Mouse (Mus musculus): ENCODE measurements around the gene Gm281. TPM values are rescaled to one million over a fixed set of nuclear protein-coding genes. Genes with fewer than 3 reads are reported as not detected.
A peak's percentile ranks its signal among the peaks of the same experiment; 100 is the strongest.

Gene Gm281
- polyA plus RNA-seq, 1 experiment: not detected

DNA sequence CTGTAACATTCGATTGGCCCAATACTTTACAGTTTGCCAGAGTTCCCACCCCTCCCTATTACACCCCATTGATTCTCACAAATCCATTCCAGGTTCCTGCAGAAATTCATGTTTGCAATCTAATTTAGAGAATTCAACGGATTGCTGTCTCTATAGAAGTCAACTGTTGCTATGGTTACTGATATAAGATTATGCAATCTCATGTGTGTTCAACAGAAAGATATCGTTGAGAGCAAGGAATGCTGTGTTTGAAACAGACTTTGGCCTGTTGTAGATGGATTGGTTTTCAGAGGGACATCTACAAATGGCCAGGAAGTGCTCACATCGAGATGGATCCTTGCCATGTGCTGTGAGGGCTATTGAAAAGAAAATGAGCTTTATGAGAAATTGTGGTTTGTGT is 929 bp upstream of the Gm281 start:
- H3K79me2 ChIP-seq (ENCODE audit: control insufficient read depth, insufficient read depth): no peaks in the 10 kb centered on the region
- H3K4me2 ChIP-seq (ENCODE audit: low read depth): no peak overlapping the region
- TF ChIP-seq CEBPB (IDR thresholded peaks at IDR 0.05; ENCODE audit: insufficient read depth, poor library complexity, severe bottlenecking): no peak
- TF ChIP-seq E2F4 (IDR thresholded peaks at IDR 0.05; ENCODE audit: insufficient read depth): no peak
- TF ChIP-seq POLR2AphosphoS2 (IDR thresholded peaks at IDR 0.05; ENCODE audit: insufficient read length, low read depth): no peak
- TF ChIP-seq USF1 (IDR thresholded peaks at IDR 0.05; ENCODE audit: low read depth): no peak
- no peak for TF ChIP-seq TCF12 (IDR thresholded peaks at IDR 0.05; ENCODE audit: insufficient read depth, poor library complexity, severe bottlenecking)
- no peak for TF ChIP-seq MYOG (IDR thresholded peaks at IDR 0.05; ENCODE audit: control insufficient read depth in 1 of 3, insufficient read depth in 1 of 3, insufficient read length in 2 of 3, low read depth in 2 of 3)
- no peak for TF ChIP-seq POLR2A (IDR thresholded peaks at IDR 0.05; ENCODE audit: insufficient read length, low read depth)
- no peak for TF ChIP-seq REST (IDR thresholded peaks at IDR 0.05; ENCODE audit: insufficient read depth, insufficient read length)
- TF ChIP-seq TCF3 (IDR thresholded peaks at IDR 0.05; ENCODE audit: insufficient read length, low read depth): no peak
- no peak for TF ChIP-seq MYOD1 (IDR thresholded peaks at IDR 0.05; ENCODE audit: control insufficient read depth in 1 of 3, insufficient read length in 2 of 3, low read depth in 2 of 3)
- no peak for TF ChIP-seq SRF (IDR thresholded peaks at IDR 0.05; ENCODE audit: control insufficient read depth, insufficient read length, low read depth)
- no peak for TF ChIP-seq MAX (IDR thresholded peaks at IDR 0.05; ENCODE audit: low read depth)
- H3K4me3 ChIP-seq: no peak overlapping the region
- H3K36me3 ChIP-seq (ENCODE audit: control insufficient read depth, insufficient read depth): no peaks in the 10 kb centered on the region
- H3K27me3 ChIP-seq (ENCODE audit: control insufficient read depth, insufficient read depth, insufficient read length): no peaks in the 10 kb centered on the region
- H3ac ChIP-seq (ENCODE audit: control insufficient read depth, insufficient read length): no peak overlapping the region

DNA sequence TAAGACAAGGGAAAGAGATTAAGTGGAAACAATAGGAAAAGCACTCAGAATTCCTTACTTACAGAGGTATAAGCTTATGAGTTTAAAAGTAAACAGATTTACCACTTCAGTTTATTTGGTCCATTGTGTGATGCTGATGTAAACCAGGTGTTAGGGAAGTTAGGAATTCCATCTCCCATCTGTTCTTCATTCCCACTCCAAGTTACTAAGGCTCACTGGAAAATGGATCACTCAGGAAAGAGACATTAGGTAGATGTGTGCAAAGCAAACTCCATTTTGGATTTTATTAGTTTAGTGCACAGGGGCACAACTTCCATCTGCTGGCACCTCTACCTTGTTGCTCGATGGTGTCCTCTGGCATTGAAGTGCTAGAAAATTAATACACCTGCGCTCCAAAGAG is 4.1 kb downstream of the Gm281 start:
- no peak overlapping the region for H3K4me3 ChIP-seq
- H3K79me2 ChIP-seq (ENCODE audit: control insufficient read depth, insufficient read depth): no peaks in the 10 kb centered on the region
- TF ChIP-seq CEBPB (IDR thresholded peaks at IDR 0.05; ENCODE audit: insufficient read depth, poor library complexity, severe bottlenecking) (no peak), REST (IDR thresholded peaks at IDR 0.05; ENCODE audit: insufficient read depth, insufficient read length) (no peak), TCF12 (IDR thresholded peaks at IDR 0.05; ENCODE audit: insufficient read depth, poor library complexity, severe bottlenecking) (no peak), SRF (IDR thresholded peaks at IDR 0.05; ENCODE audit: control insufficient read depth, insufficient read length, low read depth) (no peak)
- no peak overlapping the region for H3K4me2 ChIP-seq (ENCODE audit: low read depth)
- no peaks in the 10 kb centered on the region for H3K36me3 ChIP-seq (ENCODE audit: control insufficient read depth, insufficient read depth)
- no peak overlapping the region for H3ac ChIP-seq (ENCODE audit: control insufficient read depth, insufficient read length)
- H3K27me3 ChIP-seq (ENCODE audit: control insufficient read depth, insufficient read depth, insufficient read length): no peaks in the 10 kb centered on the region

DNA sequence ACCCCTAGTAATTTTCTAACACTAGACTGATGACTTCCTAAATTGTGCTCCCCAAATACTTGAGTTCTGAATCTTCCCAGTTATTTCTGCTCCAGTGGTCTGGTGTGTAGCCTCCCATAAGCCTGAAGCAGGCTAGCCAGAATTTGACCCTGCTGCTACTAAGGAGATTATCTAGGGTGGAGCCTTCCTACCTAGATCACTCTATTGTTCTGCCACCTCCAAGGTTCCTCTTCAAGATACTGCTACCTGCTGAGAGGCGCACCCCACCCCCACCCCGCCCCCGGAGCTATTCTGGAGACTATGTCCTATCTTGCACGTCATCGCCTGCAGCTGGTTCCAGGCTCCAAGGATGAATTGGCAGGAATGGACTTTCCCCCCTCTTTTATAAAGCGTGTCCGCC is 7.1 kb downstream of the Gm281 start:
- H3K36me3 ChIP-seq (ENCODE audit: control insufficient read depth, insufficient read depth): no peaks in the 10 kb centered on the region
- no peak overlapping the region for H3ac ChIP-seq (ENCODE audit: control insufficient read depth, insufficient read length)
- no peaks in the 10 kb centered on the region for H3K79me2 ChIP-seq (ENCODE audit: control insufficient read depth, insufficient read depth)
- no peak overlapping the region for H3K4me3 ChIP-seq
- no peak overlapping the region for H3K4me2 ChIP-seq (ENCODE audit: low read depth)
- no peaks in the 10 kb centered on the region for H3K27me3 ChIP-seq (ENCODE audit: control insufficient read depth, insufficient read depth, insufficient read length)
- TF ChIP-seq TCF12 (IDR thresholded peaks at IDR 0.05; ENCODE audit: insufficient read depth, poor library complexity, severe bottlenecking) (no peak), REST (IDR thresholded peaks at IDR 0.05; ENCODE audit: insufficient read depth, insufficient read length) (no peak), MYOG (IDR thresholded peaks at IDR 0.05; ENCODE audit: control insufficient read depth in 1 of 3, insufficient read depth in 1 of 3, insufficient read length in 2 of 3, low read depth in 2 of 3) (no peak), POLR2AphosphoS2 (IDR thresholded peaks at IDR 0.05; ENCODE audit: insufficient read length, low read depth) (no peak), E2F4 (IDR thresholded peaks at IDR 0.05; ENCODE audit: insufficient read depth) (no peak), MAX (IDR thresholded peaks at IDR 0.05; ENCODE audit: low read depth) (no peak), MYOD1 (IDR thresholded peaks at IDR 0.05; ENCODE audit: control insufficient read depth in 1 of 3, insufficient read length in 2 of 3, low read depth in 2 of 3) (no peak), POLR2A (IDR thresholded peaks at IDR 0.05; ENCODE audit: insufficient read length, low read depth) (no peak), TCF3 (IDR thresholded peaks at IDR 0.05; ENCODE audit: insufficient read length, low read depth) (no peak), SRF (IDR thresholded peaks at IDR 0.05; ENCODE audit: control insufficient read depth, insufficient read length, low read depth) (no peak), CEBPB (IDR thresholded peaks at IDR 0.05; ENCODE audit: insufficient read depth, poor library complexity, severe bottlenecking) (no peak)

DNA sequence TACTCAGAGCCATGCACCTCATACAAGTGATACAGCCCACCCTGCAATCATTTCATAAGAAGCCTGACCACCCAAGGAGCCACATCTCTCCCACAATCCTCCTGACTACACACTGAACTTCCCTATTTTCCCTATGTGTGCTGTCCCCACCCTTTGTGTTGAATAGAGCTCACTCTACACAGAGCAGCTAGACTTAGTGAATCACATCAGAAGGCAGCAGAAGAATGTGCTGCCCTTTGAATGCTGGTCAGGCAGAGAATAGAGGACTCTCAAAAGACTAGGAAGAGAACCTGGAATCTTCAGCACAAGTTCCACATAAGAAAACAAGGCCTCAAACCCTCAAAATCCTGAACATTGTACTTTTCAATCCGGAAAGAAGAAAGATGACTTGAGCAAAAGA is 7.8 kb downstream of the Gm281 start:
- no peak for TF ChIP-seq CEBPB (IDR thresholded peaks at IDR 0.05; ENCODE audit: insufficient read depth, poor library complexity, severe bottlenecking)
- no peak for TF ChIP-seq REST (IDR thresholded peaks at IDR 0.05; ENCODE audit: insufficient read depth, insufficient read length)
- no peak for TF ChIP-seq SRF (IDR thresholded peaks at IDR 0.05; ENCODE audit: control insufficient read depth, insufficient read length, low read depth)
- no peak for TF ChIP-seq MYOG (IDR thresholded peaks at IDR 0.05; ENCODE audit: control insufficient read depth in 1 of 3, insufficient read depth in 1 of 3, insufficient read length in 2 of 3, low read depth in 2 of 3)
- TF ChIP-seq USF1 (IDR thresholded peaks at IDR 0.05; ENCODE audit: low read depth): no peak
- H3K4me2 ChIP-seq (ENCODE audit: low read depth): no peak overlapping the region
- H3ac ChIP-seq (ENCODE audit: control insufficient read depth, insufficient read length): no peak overlapping the region
- H3K36me3 ChIP-seq (ENCODE audit: control insufficient read depth, insufficient read depth): no peaks in the 10 kb centered on the region
- H3K27me3 ChIP-seq (ENCODE audit: control insufficient read depth, insufficient read depth, insufficient read length): no peaks in the 10 kb centered on the region
- H3K79me2 ChIP-seq (ENCODE audit: control insufficient read depth, insufficient read depth): no peaks in the 10 kb centered on the region
- no peak overlapping the region for H3K4me3 ChIP-seq

DNA sequence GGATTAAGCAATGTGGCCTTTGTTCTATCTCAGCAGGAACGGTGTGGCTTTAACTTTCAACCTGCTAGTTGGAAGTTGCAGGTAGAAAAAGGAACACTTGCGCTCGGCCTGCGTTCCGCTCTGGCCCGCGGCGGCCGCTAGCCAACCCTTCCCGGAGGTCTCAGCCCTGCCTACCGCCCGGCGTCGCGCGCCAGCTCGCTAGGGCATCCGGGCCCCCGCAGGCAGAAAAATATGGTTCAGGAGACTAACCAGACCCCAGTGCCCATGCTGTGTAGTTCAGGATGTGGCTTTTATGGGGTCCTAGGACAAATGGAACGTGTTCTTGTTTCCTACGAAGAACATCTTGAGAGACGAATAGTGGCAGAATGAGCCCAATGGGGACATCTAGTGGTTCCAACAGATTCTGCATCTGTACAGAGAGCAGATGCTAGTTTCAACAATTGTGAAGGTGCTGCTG is 12.6 kb downstream of the Gm281 start:
- TF ChIP-seq POLR2A (IDR thresholded peaks at IDR 0.05; ENCODE audit: insufficient read length, low read depth) (no peak), TCF12 (IDR thresholded peaks at IDR 0.05; ENCODE audit: insufficient read depth, poor library complexity, severe bottlenecking) (no peak)

More for the DNA sequence above, 12.6 kb downstream of the Gm281 start:
- no peaks in the 10 kb centered on the region for H3K27me3 ChIP-seq (ENCODE audit: control insufficient read depth, insufficient read depth, insufficient read length)
- peak overlapping the region; percentile 45 for H3K4me2 ChIP-seq (ENCODE audit: low read depth)
- H3ac ChIP-seq (ENCODE audit: control insufficient read depth, insufficient read length): no peak overlapping the region
- no peaks in the 10 kb centered on the region for H3K36me3 ChIP-seq (ENCODE audit: control insufficient read depth, insufficient read depth)
- H3K4me3 ChIP-seq: no peak overlapping the region
- H3K79me2 ChIP-seq (ENCODE audit: control insufficient read depth, insufficient read depth): no peaks in the 10 kb centered on the region

Measured in myocyte (in vitro differentiated cells).